Mouse (Mus musculus) myocyte (in vitro differentiated cells): ENCODE data around the gene Nfia. TPM values are rescaled to one million over a fixed set of nuclear protein-coding genes. Genes with fewer than 3 reads are reported as not detected.

Source experiments
- H3K27me3 ChIP-seq: one replicate; pipeline ENCODE4 v1.6.1; 2011; ENCODE audit not compliant: control insufficient read depth, insufficient read depth, insufficient read length
- H3K36me3 ChIP-seq: one replicate; pipeline ENCODE4 v1.6.1; 2011; ENCODE audit not compliant: control insufficient read depth, insufficient read depth
- H3K4me2 ChIP-seq: one replicate; pipeline ENCODE4 v1.6.1; 2011; ENCODE audit warnings: low read depth, control low read depth
- H3K4me3 ChIP-seq: one replicate; pipeline ENCODE4 v1.5.1; 2011; ENCODE audit warnings: mild to moderate bottlenecking, control low read depth, moderate library complexity
- H3K79me2 ChIP-seq: one replicate; pipeline ENCODE4 v1.6.1; 2011; ENCODE audit not compliant: control insufficient read depth, insufficient read depth
- H3ac ChIP-seq: one replicate; pipeline ENCODE4 v1.6.1; 2011; ENCODE audit not compliant: control insufficient read depth, insufficient read length
- CEBPB ChIP-seq: IDR thresholded peaks from 2 replicates; pipeline ENCODE4 v1.6.1; 2011; ENCODE audit warnings: mild to moderate bottlenecking, moderate library complexity; ENCODE audit not compliant: poor library complexity, insufficient read depth, severe bottlenecking
- E2F4 ChIP-seq: IDR thresholded peaks from one replicate; pipeline ENCODE4 v1.6.1; 2011; ENCODE audit warnings: mild to moderate bottlenecking, control low read depth, moderate library complexity; ENCODE audit not compliant: insufficient read depth
- MAX ChIP-seq: IDR thresholded peaks from one replicate; pipeline ENCODE4 v1.6.1; 2011; ENCODE audit warnings: low read depth, mild to moderate bottlenecking, control low read depth
- MYOD1 ChIP-seq, 3 experiments: IDR thresholded peaks; one replicate each; pipeline ENCODE4 v1.6.1; 2011; ENCODE audit warnings: control low read depth in 2 of 3, low read depth in 2 of 3, mild to moderate bottlenecking in 2 of 3, moderate library complexity in 1 of 3; ENCODE audit not compliant: insufficient read length in 2 of 3, control insufficient read depth in 1 of 3
- MYOG ChIP-seq, 3 experiments: IDR thresholded peaks; one replicate each; pipeline ENCODE4 v1.6.1; 2011; ENCODE audit warnings: control low read depth in 2 of 3, low read depth in 2 of 3, mild to moderate bottlenecking in 2 of 3; ENCODE audit not compliant: insufficient read length in 2 of 3, control insufficient read depth in 1 of 3, insufficient read depth in 1 of 3
- POLR2A ChIP-seq: IDR thresholded peaks from one replicate; pipeline ENCODE4 v1.6.1; 2011; ENCODE audit warnings: low read depth, mild to moderate bottlenecking, control low read depth, moderate library complexity; ENCODE audit not compliant: insufficient read length
- POLR2AphosphoS2 ChIP-seq: IDR thresholded peaks from one replicate; pipeline ENCODE4 v1.6.1; 2011; ENCODE audit warnings: low read depth, control low read depth; ENCODE audit not compliant: insufficient read length
- REST ChIP-seq: IDR thresholded peaks from one replicate; pipeline ENCODE4 v1.6.1; 2011; ENCODE audit warnings: mild to moderate bottlenecking, control low read depth, moderate library complexity; ENCODE audit not compliant: insufficient read depth, insufficient read length
- SRF ChIP-seq: IDR thresholded peaks from one replicate; pipeline ENCODE4 v1.6.1; 2011; ENCODE audit warnings: low read depth; ENCODE audit not compliant: control insufficient read depth, insufficient read length
- TCF12 ChIP-seq: IDR thresholded peaks from one replicate; pipeline ENCODE4 v1.6.1; 2011; ENCODE audit warnings: mild to moderate bottlenecking, control low read depth; ENCODE audit not compliant: poor library complexity, insufficient read depth, severe bottlenecking
- TCF3 ChIP-seq: IDR thresholded peaks from one replicate; pipeline ENCODE4 v1.6.1; 2011; ENCODE audit warnings: low read depth, control low read depth; ENCODE audit not compliant: insufficient read length
- USF1 ChIP-seq: IDR thresholded peaks from one replicate; pipeline ENCODE4 v1.6.1; 2011; ENCODE audit warnings: low read depth, mild to moderate bottlenecking, control low read depth, moderate library complexity
- polyA plus RNA-seq: library from polyadenylated mRNA; unstranded; fragments of >200 nt; fragmentation: generic; extraction: Trizol; gene quantifications from one replicate; pipeline ENCODE4 v1.2.1, GENCODE M21; 2012; ENCODE audit warnings: missing spikeins

Nfia gene
- polyA plus RNA-seq, 1 experiment: 0.25 TPM

DNA sequence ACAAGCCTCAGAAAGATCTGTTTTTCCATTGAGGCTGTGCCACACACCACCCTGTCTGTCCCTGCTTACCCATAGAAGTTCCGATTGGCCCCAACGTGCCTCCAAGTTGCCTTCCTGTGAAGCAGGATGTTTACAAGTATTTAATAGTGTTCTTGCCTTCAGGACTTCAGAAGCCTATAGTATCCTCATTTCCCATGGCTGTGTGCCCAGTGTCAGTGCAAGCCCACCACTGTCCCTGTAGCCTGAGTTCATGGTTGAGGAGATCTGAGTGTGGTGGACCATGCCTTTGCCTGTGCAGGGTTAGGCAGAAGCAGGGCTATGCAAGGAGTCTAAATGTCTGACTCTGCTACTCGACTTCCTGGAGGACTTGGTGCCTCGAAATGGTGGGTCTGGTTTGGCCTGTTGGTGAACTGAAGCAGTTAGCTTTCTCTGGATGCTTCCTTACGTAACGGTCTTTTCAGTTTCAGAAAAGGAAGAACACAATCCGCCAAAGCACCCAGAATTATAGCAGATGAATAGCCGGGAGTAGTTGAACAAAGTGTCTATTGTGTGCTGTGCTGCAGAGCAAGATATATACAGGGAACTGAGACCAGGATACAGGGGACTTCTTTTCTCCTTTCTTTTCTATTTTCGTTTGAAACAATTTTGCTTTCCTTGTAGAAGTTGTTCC is 99.4 kb downstream of the Nfia start:
- Histone ChIP-seq H3ac (no peak overlapping the region), H3K79me2 (no peaks in the 10 kb centered on the region), H3K36me3 (no peaks in the 10 kb centered on the region), H3K27me3 (no peaks in the 10 kb centered on the region), H3K4me3 (no peak overlapping the region), H3K4me2 (no peak overlapping the region)
- TF ChIP-seq SRF (no peak), MYOG (IDR thresholded peaks at IDR 0.05; ENCODE audit: control insufficient read depth in 1 of 3, insufficient read depth in 1 of 3, insufficient read length in 2 of 3, low read depth in 2 of 3) (no peak), POLR2AphosphoS2 (no peak), MAX (no peak), USF1 (no peak), TCF3 (no peak), POLR2A (no peak), CEBPB (no peak), TCF12 (no peak), REST (no peak), E2F4 (no peak)

DNA sequence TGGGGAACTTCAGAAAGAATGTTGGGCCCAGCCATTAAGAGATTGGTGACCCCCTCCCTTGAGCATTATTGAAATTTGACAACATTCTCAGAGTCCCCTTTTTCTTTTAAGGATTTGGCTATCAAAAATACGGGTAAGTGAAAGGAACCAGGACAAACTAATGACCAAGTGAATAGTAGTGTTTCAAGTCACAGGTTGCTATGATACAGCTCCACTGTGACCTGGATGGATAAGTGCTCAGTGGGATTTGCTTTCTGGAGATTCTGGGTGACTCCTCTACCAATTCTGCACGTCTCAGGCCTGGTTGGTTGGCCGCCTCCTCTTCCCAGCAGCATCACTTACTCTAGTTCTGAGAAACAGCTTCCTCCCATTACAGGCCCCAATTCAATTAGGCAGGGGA is 102.4 kb downstream of the Nfia start:
- Histone ChIP-seq H3K36me3 (no peaks in the 10 kb centered on the region), H3K4me3 (no peak overlapping the region), H3K27me3 (no peaks in the 10 kb centered on the region)

DNA sequence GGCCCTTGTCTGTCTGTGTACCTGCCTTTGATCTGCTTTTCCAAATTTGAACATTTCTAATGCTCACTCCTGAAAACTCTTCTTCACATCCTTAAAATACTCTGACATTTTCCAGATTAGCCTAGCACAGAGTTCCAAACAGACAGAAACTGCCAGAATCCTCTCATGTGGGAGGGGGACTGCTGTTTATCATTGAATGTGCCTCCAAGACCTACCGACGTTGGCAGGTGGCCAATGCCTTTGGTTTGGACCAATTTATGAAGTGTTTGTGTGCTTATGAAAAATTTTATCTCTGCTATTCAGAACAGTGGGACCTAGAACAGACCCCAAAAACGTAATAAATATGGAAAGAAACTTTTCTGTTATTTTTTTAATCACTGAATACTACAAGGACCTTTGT is 103.4 kb downstream of the Nfia start:
- no peaks in the 10 kb centered on the region for H3K79me2 ChIP-seq
- H3K4me3 ChIP-seq: no peak overlapping the region
- no peak for TF ChIP-seq USF1
- no peak for TF ChIP-seq REST
- no peak for TF ChIP-seq TCF12
- TF ChIP-seq MAX: no peak
- TF ChIP-seq TCF3: no peak
- no peak for TF ChIP-seq POLR2A
- TF ChIP-seq MYOG (IDR thresholded peaks at IDR 0.05; ENCODE audit: control insufficient read depth in 1 of 3, insufficient read depth in 1 of 3, insufficient read length in 2 of 3, low read depth in 2 of 3): no peak
- TF ChIP-seq E2F4: no peak
- no peak for TF ChIP-seq POLR2AphosphoS2
- no peak for TF ChIP-seq SRF
- TF ChIP-seq MYOD1 (IDR thresholded peaks at IDR 0.05; ENCODE audit: control insufficient read depth in 1 of 3, insufficient read length in 2 of 3, low read depth in 2 of 3): no peak
- no peak overlapping the region for H3ac ChIP-seq
- H3K36me3 ChIP-seq: no peaks in the 10 kb centered on the region
- H3K4me2 ChIP-seq: no peak overlapping the region
- no peaks in the 10 kb centered on the region for H3K27me3 ChIP-seq

More for the DNA sequence above, 102.4 kb downstream of the Nfia start:
- Histone ChIP-seq H3K79me2 (no peaks in the 10 kb centered on the region), H3K4me2 (no peak overlapping the region), H3ac (no peak overlapping the region)
- no peak for TF ChIP-seq E2F4
- TF ChIP-seq POLR2AphosphoS2: no peak
- TF ChIP-seq SRF: no peak
- no peak for TF ChIP-seq MYOG (IDR thresholded peaks at IDR 0.05; ENCODE audit: control insufficient read depth in 1 of 3, insufficient read depth in 1 of 3, insufficient read length in 2 of 3, low read depth in 2 of 3)
- no peak for TF ChIP-seq TCF12
- no peak for TF ChIP-seq CEBPB
- no peak for TF ChIP-seq USF1

DNA sequence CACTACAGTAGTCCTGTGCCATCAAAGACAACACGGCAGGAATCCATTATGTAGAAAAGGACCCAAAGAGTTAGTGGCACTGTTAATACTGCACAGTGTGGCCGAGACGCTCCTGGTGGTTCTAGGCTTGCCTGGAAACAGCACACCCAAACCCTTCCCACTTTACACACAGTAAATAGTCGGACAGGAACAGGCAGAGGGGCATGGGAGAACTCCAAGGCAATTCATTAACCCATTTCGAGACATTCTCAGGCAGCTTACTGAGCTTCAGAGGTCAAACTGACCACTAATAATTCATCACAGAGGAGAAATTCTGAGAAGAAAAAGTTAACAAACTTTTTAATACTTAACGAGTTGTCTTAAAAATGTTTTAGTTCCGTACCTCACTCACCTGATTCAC is 107.2 kb downstream of the Nfia start:
- H3K4me3 ChIP-seq: no peak overlapping the region
- no peaks in the 10 kb centered on the region for H3K27me3 ChIP-seq
- H3K4me2 ChIP-seq: no peak overlapping the region
- H3ac ChIP-seq: no peak overlapping the region
- H3K36me3 ChIP-seq: no peaks in the 10 kb centered on the region
- TF ChIP-seq USF1 (no peak), SRF (no peak), TCF3 (no peak), MYOD1 (IDR thresholded peaks at IDR 0.05; ENCODE audit: control insufficient read depth in 1 of 3, insufficient read length in 2 of 3, low read depth in 2 of 3) (no peak), CEBPB (no peak), REST (no peak), TCF12 (no peak), POLR2A (no peak), E2F4 (no peak), MAX (no peak), POLR2AphosphoS2 (no peak), MYOG (IDR thresholded peaks at IDR 0.05; ENCODE audit: control insufficient read depth in 1 of 3, insufficient read depth in 1 of 3, insufficient read length in 2 of 3, low read depth in 2 of 3) (no peak)
- H3K79me2 ChIP-seq: no peaks in the 10 kb centered on the region
